Mouse (Mus musculus) layer of hippocampus, adult 8-10 months (tissue): ENCODE measurements around the gene Morc1. TPM values are rescaled to one million over a fixed set of nuclear protein-coding genes. Genes with fewer than 3 reads are reported as not detected.

Source experiments
- DNase-seq, 2 experiments: peaks; one replicate each; pipeline ENCODE4 v3.0.0; 2022; ENCODE audit warnings: low spot score in 2 of 2
- total RNA-seq, 4 experiments: library from RNA; stranded (reverse); gene quantifications; 2 replicates each; pipeline ENCODE4 v1.2.4; 2022

Morc1 gene
- total RNA-seq, 4 experiments from 2014 or later: 0.11 TPM; not detected in 3

DNA sequence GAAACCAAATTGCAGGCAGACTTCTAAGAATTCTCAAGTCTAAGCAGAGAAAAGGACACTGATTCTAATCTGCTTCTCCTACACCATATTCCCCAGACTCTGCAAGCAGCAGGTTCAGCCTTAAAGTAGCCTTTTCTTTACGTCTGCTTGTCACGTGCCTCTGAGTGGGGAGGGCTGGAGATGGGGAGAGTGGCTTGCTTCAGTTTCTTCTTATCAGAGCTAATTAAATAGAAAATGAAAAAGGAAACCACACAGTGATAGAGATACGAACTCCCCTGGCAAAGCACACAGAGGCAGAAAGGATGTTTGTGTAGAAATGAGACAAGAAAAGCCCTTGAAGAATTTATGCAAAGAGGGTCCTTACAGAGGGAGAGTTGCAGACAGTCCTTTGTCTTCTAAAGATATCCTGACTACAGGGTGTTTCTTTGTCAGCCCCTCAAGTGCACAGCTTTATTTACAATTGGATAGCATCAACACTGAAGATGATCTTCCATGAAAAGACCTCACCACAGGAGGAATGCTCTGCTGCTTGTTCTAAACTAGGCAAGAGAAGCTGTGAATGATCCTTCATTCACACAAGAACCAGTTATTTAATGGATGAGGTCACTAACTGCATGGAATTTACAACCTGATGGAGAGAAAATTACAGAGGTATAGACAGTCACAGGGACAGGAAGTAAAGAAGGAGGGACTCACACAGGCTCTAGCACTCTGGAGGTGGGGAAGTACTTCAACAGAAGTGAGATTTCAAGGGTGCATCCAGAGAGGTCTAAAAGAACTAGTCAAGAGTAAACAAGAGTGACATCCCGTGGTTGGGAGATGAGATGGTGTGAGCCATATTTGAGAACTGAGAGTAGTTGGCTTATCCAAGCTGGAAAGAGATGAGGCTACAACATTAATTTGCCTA lies 44.1 kb downstream of the Morc1 start:
- no peak for DNase-seq

GRCm38 (mm10) chr16:48479266-48479848 lies 48.3 kb downstream of the Morc1 start:
- no peak for DNase-seq

DNA sequence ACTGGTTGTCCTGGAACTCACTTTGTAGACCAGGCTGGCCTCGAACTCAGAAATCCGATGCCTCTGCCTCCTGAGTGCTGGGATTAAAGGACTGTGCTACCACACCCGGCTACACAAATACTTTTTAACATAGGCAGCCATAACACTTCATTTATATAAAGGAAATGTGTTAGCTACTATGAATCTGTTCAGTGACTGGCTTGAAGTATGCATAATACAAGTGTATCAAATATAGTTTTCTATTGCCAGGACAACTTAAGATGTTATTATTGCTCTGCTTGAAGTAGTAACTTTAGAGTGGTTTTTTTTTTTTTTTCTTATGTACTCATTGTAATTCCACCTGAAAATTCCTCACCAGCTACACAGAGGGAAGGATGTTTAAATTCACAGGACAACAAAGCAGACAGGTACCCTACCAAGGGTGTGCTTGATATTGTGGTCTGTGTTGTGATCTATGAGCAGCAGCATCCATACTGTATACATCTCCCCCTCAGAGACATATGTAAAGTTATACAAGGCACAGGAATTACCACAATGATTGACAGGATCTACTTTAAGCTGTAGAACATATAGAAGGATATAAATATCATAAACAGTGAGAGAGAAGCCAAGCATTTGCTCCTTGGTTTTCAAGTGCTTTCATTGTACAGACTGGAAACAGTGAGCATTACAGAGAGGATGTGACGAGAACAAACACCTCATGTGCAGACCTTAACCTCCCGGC lies 85.9 kb downstream of the Morc1 start:
- DNase-seq: no peak

- no peak for DNase-seq
Observed at GRCm38 (mm10) chr16:48519569-48519968, 88.5 kb downstream of the Morc1 start.

DNA sequence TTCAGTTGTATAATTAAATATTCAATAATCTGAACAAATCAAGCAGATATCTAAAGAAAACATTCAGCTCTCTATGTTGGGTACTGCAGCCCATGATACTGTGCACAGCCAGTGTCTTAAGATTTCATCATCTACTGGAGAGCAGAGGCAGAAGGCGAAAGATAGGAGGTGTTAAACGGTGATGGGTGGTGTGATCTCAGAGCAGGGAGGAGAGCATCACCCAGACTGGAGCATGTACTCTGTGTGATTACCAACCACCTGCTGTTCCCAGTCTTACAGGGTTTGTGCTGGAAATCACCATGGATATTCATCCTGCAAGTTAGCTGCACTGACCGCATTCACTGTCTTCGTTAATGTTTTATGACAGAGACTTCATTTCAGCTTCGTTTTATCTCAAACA lies 106.1 kb downstream of the Morc1 start:
- peak in 1 of 2 experiments; percentile 5 for DNase-seq

- no peak for DNase-seq
Observed at GRCm38 (mm10) chr16:48562290-48563080, 131.4 kb downstream of the Morc1 start.

GRCm38 (mm10) chr16:48570354-48570753 lies 139.3 kb downstream of the Morc1 start:
- DNase-seq: peak; percentile 43 to 65

GRCm38 (mm10) chr16:48574072-48574471 lies 143.0 kb downstream of the Morc1 start:
- no peak for DNase-seq

DNA sequence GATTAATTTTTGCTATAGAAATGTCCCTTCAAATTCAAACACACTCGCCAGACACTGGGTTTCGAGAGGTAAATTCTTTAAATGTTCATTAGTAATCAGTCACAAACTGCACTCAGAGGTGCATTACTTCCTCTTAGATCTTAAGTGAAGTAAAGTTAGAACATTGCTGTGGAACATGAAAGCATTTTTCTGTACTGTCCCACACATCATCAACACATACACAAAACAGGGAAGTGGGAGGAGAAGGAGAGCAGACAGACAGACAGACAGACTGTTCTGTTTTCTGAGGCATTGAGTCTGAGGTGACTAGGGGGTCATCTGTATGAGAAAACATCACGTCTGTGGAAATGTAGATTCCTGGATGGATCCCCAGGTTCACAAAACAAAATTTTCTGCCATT lies 143.5 kb downstream of the Morc1 start:
- DNase-seq: no peak

DNA sequence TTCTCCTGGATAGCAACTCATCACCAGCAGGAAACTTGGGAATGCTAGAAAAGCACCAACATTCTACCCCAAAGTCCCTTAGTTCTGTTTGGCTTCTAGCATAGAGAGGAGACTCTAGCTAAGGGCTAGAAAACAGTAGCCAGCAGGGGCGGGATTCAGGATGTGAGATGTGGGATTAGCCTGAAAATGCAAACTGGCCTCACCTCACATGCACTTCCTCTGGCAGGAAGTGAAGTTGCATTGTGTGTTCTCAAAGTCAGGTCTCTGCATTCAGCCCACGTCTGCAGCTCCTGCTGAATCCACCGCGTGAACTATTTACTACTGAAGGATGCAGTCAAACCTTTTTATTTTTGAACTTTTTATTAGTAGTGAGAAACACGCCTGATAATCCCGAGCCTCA lies 154.3 kb downstream of the Morc1 start:
- no peak for DNase-seq

GRCm38 (mm10) chr16:48594457-48594856 lies 163.4 kb downstream of the Morc1 start:
- DNase-seq: no peak

GRCm38 (mm10) chr16:48595216-48595615 lies 164.2 kb downstream of the Morc1 start:
- no peak for DNase-seq

DNA sequence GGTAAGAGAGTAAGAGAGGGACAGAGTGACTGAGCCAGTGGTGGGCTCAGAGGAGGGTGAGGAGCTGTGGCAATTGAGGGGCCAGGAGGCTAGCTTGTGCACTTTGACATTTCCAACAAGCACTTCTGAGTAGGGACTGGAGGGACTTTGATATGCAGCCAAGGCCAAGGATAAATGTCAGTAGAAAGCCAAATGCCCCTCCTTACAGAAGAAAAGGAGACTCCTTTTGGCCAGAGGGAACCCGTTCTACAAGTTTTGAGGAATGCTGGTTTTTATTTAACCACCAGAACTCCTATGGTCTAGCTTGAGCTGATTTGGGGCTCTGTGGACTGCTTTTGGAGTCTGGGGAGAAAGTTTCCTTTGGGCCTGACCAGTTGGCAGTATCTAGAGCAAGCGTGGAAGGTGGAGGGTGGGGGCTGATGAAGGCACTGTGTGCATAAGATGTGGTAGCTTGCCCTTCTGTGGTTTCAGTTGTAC lies 172.7 kb downstream of the Morc1 start:
- DNase-seq: no peak

GRCm38 (mm10) chr16:48606476-48607038 lies 175.5 kb downstream of the Morc1 start:
- no peak for DNase-seq

DNA sequence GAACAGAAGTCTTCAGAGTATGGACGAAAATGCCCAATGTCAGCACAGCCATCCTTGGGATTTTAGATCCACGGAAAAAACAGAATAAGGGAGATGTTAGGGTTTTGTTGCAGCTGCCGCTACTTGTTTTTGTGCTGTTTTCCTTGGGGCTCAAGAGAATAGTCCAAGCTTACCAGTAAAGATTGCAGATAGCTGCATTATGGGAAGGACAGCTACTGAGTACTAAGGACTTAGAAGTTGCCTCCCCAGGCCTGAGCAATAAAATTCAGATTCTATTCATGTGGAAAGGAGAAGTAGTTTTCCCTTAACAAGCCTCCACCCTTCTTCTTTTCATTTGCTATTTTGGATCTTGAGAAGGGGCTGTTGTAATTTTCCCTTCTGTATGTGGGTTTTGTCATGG lies 177.2 kb downstream of the Morc1 start:
- DNase-seq: no peak

DNA sequence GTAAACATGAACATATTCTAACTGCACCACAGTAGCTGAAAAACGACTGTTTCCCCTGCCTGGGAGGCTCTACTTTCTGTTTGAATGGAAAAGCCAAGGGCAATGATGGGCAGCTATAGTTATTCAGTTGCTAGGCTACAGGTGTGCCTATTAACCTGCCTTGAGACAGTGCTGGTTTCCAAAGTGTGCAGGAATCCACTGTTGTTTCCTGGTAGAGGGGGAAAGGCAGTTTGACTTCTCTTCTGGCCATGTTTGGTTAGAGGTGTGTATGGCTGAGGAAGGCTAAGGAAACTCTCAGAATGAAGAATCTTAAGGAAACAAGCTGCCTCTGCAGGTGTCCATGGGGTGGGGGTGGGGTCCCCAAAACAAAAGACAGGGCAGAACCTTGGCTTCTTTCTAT lies 179.8 kb downstream of the Morc1 start:
- DNase-seq: no peak

GRCm38 (mm10) chr16:48611436-48611835 lies 180.4 kb downstream of the Morc1 start:
- no peak for DNase-seq

DNA sequence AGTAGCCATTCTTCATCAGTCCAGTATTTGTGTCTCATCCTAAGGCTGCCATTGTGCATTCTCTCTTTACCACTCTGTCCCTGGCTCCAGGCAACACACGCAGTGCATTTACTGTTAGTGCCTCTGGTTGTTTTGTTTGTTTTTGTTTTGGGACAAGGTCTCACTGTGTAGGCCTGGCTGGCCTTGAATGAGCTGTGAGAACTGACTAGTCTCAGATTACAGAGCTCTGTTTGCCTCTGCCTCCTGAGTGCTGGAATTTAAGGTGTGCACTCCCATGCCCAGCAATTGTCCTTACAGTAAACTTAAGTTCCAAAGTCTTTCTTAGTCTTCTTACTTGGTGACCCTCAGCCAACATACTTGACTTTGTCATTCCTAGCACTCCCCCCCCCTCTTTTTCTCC lies 182.7 kb downstream of the Morc1 start:
- DNase-seq: no peak

- no peak for DNase-seq
Observed at GRCm38 (mm10) chr16:48620510-48620909, 189.5 kb downstream of the Morc1 start.

DNA sequence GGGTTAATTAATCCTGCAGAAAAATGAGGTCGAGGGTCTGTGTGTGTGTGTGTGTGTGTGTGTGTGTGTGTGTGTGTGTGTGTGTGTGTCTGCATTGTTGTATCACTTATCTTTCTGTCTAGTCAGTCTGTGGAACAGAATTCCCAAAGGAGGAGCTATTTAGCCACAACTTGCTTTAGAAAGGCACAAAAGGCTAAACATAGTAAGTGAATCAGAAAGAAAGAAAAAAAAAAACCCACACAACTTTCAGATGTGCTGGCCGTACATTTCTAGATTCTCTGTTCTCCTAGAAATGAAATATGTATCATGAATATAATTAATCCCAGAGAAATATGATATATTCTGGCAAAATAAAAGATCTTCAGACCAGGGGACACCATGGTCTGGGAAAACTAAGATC lies 190.0 kb downstream of the Morc1 start:
- DNase-seq: no peak

DNA sequence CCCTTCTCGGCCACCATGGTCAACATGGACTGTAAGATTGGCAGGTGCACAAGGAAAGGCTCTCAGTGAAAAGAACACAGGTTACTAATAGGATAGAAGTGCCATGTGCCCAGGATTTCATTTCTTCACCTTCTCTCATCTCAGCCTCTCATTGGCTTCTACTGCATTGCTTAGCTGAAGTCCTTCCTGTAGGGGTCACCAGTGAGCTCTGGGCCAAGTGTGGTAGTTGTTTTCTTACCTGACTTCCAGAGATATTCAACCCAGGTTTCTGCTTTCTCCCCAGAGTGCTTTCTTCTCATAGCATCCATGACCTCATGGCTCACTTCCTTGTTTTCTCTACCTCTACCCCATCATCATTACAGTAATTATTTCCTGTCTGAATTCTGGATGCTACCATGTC lies 192.4 kb downstream of the Morc1 start:
- DNase-seq: no peak
